Mouse (Mus musculus) neural tube, embryonic 14.5 days (tissue): ENCODE results near the gene 1110004F10Rik. TPM values are rescaled to one million over a fixed set of nuclear protein-coding genes. Genes with fewer than 3 reads are reported as not detected.

Experiments
- ATAC-seq: fragments of 200-750 bp; cut with Nextera tagmentation; 2 replicates; pipeline ENCODE4 v1.8.0; 2017; ENCODE audit warnings: low read depth, mild to moderate bottlenecking, moderate TSS enrichment, moderate library complexity
- H3K27ac ChIP-seq: fragments of 300-500 bp; sonication (generic); 2 replicates; pipeline ENCODE4 v1.5.1; 2014; ENCODE audit warnings: low read depth, mild to moderate bottlenecking, control low read depth, low read length, moderate library complexity, mixed read lengths
- H3K27me3 ChIP-seq: fragments of 300-500 bp; sonication (generic); 2 replicates; pipeline ENCODE4 v1.6.1; 2014; ENCODE audit warnings: low read length; ENCODE audit not compliant: control insufficient read depth, insufficient read depth
- H3K36me3 ChIP-seq: fragments of 300-500 bp; sonication (generic); 2 replicates; pipeline ENCODE4 v1.6.1; 2014; ENCODE audit warnings: low read length, mixed read lengths; ENCODE audit not compliant: control insufficient read depth, insufficient read depth
- H3K4me1 ChIP-seq: fragments of 300-500 bp; sonication (generic); 2 replicates; pipeline ENCODE4 v1.6.1; 2014; ENCODE audit warnings: low read length; ENCODE audit not compliant: control insufficient read depth, insufficient read depth
- H3K4me2 ChIP-seq: fragments of 300-500 bp; sonication (generic); 2 replicates; pipeline ENCODE4 v1.6.1; 2014; ENCODE audit warnings: mild to moderate bottlenecking, low read depth, low read length, control low read depth
- H3K4me3 ChIP-seq: fragments of 300-500 bp; sonication (generic); 2 replicates; pipeline ENCODE4 v1.5.1; 2014; ENCODE audit warnings: low read depth, low read length, control low read depth, mixed read lengths
- H3K9ac ChIP-seq: fragments of 300-500 bp; sonication (generic); replicated peaks from 2 replicates; pipeline ENCODE4 v1.6.1; 2014; ENCODE audit warnings: low read depth, mild to moderate bottlenecking, control low read depth, low read length, mixed read lengths
- H3K9me3 ChIP-seq: fragments of 300-500 bp; sonication (generic); 2 replicates; pipeline ENCODE4 v1.6.1; 2016; ENCODE audit warnings: low read length; ENCODE audit not compliant: control insufficient read depth
- WGBS: fragments of 180-500 bp; shearing (Covaris S2); extraction: QIAGEN DNeasy Blood & Tissue Kit; methylation state at CpG from one replicate; pipeline ENCODE4 v1.1.7; 2014; 5-methylcytosine and 5-hydroxymethylcytosine counted together
- polyA plus RNA-seq: library from polyadenylated mRNA; unstranded; fragments of >200 nt; fragmentation: Nextera tagmentation; extraction: Ambion mirVana; gene quantifications from 2 replicates; pipeline ENCODE4 v1.2.1, GENCODE M21; 2014

The 1110004F10Rik gene
- polyA plus RNA-seq, 1 experiment from 2014 or later: 328 TPM

DNA sequence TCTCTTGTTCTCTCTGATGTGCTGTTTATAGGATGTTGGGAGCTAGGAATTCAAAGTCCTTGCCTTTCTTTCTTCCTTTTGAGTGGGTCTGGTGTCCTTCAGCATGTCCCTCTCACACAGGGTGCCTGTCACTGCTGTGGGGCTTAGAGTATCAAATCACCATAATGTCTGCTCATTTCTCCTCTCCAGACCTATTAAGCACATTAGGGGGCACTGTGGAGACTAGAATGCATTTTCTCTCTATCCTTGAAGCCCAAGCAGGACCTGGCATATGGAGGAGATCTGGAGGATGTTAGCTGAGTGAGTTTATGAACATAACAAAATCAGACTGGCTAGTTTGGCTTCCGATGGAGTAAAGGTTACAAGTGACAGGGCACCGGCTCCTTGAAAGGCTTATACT is 107.9 kb downstream of the 1110004F10Rik start:
- Histone ChIP-seq H3K4me1 (no peaks in the 10 kb centered on the region), H3K4me2 (no peak overlapping the region), H3K36me3 (no peaks in the 10 kb centered on the region), H3K9me3 (no peaks in the 10 kb centered on the region), H3K4me3 (no peak overlapping the region), H3K9ac (no peak overlapping the region), H3K27me3 (no peaks in the 10 kb centered on the region), H3K27ac (no peak overlapping the region)
- no peak for ATAC-seq
- 94% methylated on average over 2 of the region's 2 CpGs for WGBS

DNA sequence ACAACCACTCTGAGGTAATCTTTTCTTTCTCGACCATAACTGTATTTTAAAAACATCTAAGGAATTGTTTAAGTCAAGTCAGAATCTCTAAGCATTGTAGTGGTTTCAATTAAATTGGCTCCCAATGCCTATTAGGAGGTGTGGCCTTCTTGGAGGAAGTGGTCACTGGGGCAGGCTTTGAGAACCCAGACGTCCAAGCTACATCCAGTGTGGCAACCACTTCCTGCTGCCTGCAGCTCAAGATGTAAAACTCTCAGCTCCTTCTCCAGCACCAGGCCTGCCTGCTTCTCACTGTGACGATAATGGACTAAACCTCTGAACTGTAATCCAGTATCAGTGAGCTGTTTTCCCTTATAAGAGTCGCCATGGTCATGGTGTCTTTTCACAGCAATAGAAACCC is 110.4 kb downstream of the 1110004F10Rik start:
- H3K4me2 ChIP-seq: no peak overlapping the region
- no peak overlapping the region for H3K27ac ChIP-seq
- ATAC-seq: no peak
- H3K4me1 ChIP-seq: no peaks in the 10 kb centered on the region
- H3K4me3 ChIP-seq: no peak overlapping the region
- no peaks in the 10 kb centered on the region for H3K36me3 ChIP-seq
- no peaks in the 10 kb centered on the region for H3K27me3 ChIP-seq
- WGBS: 79% methylated on average over 4 of the region's 4 CpGs
- no peak overlapping the region for H3K9ac ChIP-seq
- H3K9me3 ChIP-seq: no peaks in the 10 kb centered on the region

DNA sequence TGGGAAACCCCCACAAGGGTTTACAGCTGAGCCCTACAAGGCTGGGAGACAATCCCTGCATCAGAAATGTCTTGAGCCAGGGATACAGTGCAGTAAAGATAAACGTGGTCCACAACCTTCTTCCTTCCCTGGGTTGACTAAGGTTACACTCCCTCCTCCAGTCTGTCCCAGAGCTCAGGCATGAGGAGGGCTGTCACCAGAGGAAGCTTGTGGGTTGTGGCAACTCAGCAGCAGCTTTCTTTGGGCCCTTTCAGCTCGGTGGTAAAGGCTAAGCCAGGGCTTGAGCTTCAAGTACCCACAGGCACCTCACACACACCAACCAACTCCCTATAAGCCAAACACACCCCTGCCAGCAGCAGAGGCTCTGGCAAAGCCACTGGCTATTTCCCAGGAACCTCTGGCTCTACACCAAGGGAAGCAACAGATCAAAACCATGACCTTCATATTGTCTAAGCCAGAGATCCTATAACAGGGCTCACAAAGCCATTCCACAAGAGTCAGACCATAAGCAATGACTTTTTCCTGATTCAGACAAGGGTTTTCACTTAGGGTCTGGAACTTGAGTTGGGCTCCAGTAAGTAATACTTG is 114.7 kb downstream of the 1110004F10Rik start:
- H3K4me2 ChIP-seq: no peak overlapping the region
- WGBS: 81% methylated on average over 2 of the region's 2 CpGs

More for the DNA sequence above, 114.7 kb downstream of the 1110004F10Rik start:
- no peaks in the 10 kb centered on the region for H3K4me1 ChIP-seq
- H3K9ac ChIP-seq: no peak overlapping the region
- no peak overlapping the region for H3K4me3 ChIP-seq
- no peak overlapping the region for H3K27ac ChIP-seq
- no peak for ATAC-seq
- no peaks in the 10 kb centered on the region for H3K36me3 ChIP-seq
- H3K9me3 ChIP-seq: no peaks in the 10 kb centered on the region
- no peaks in the 10 kb centered on the region for H3K27me3 ChIP-seq

Other genes with a start within 250 kb of the 1110004F10Rik start
- gene Sox6, start 601 bp upstream of the 1110004F10Rik start, polyA plus RNA-seq: 40.9 and 51.2 TPM in 2 replicates
- 0.43 and 0.83 TPM in 2 replicates for gene Gm4353, start 45.2 kb downstream of the 1110004F10Rik start, polyA plus RNA-seq